Mouse (Mus musculus) hindbrain, embryonic 16.5 days (tissue): ENCODE measurements around the gene Snapc1. TPM values are rescaled to one million over a fixed set of nuclear protein-coding genes. Genes with fewer than 3 reads are reported as not detected.
A peak's percentile ranks its signal among the peaks of the same experiment; 100 is the strongest.

Source experiments
- ATAC-seq: fragments of 200-750 bp; cut with Nextera tagmentation; 2 replicates; pipeline ENCODE4 v1.8.0; 2017; ENCODE audit warnings: moderate TSS enrichment, moderate library complexity
- H3K27ac ChIP-seq: fragments of 300-500 bp; sonication (generic); 2 replicates; pipeline ENCODE4 v1.5.1; 2014; ENCODE audit warnings: low read depth, mild to moderate bottlenecking, control low read depth, low read length, moderate library complexity
- H3K27me3 ChIP-seq: fragments of 300-500 bp; sonication (generic); replicated peaks from 2 replicates; pipeline ENCODE4 v1.6.1; 2014; ENCODE audit warnings: low read length; ENCODE audit not compliant: control insufficient read depth, insufficient read depth
- H3K36me3 ChIP-seq: fragments of 300-500 bp; sonication (generic); 2 replicates; pipeline ENCODE4 v1.6.1; 2014; ENCODE audit warnings: mild to moderate bottlenecking, low read length, moderate library complexity, mixed read lengths; ENCODE audit not compliant: control insufficient read depth, insufficient read depth
- H3K4me1 ChIP-seq: fragments of 300-500 bp; sonication (generic); 2 replicates; pipeline ENCODE4 v1.6.1; 2014; ENCODE audit warnings: low read depth, low read length; ENCODE audit not compliant: control insufficient read depth, insufficient read depth
- H3K4me2 ChIP-seq: fragments of 300-500 bp; sonication (generic); 2 replicates; pipeline ENCODE4 v1.6.1; 2014; ENCODE audit warnings: mild to moderate bottlenecking, low read length, control low read depth, moderate library complexity
- H3K4me3 ChIP-seq: fragments of 300-500 bp; sonication (generic); 2 replicates; pipeline ENCODE4 v1.5.1; 2014; ENCODE audit warnings: mild to moderate bottlenecking, low read length, control low read depth, moderate library complexity
- H3K9ac ChIP-seq: fragments of 300-500 bp; sonication (generic); 2 replicates; pipeline ENCODE4 v1.6.1; 2014; ENCODE audit warnings: low read depth, mild to moderate bottlenecking, control low read depth, low read length, moderate library complexity
- H3K9me3 ChIP-seq: fragments of 300-500 bp; sonication (generic); 2 replicates; pipeline ENCODE4 v1.6.1; 2014; ENCODE audit warnings: mild to moderate bottlenecking, low read length, moderate library complexity; ENCODE audit not compliant: control insufficient read depth
- WGBS: fragments of 180-500 bp; shearing (Covaris S2); extraction: QIAGEN DNeasy Blood & Tissue Kit; methylation state at CpG from one replicate; pipeline ENCODE4 v1.1.7; 2014; 5-methylcytosine and 5-hydroxymethylcytosine counted together
- polyA plus RNA-seq: library from polyadenylated mRNA; unstranded; fragments of >200 nt; fragmentation: Nextera tagmentation; extraction: Ambion mirVana; gene quantifications from 2 replicates; pipeline ENCODE4 v1.2.1, GENCODE M21; 2015

The Snapc1 gene
- polyA plus RNA-seq, result 36.7 and 38.2 TPM in 2 replicates

DNA sequence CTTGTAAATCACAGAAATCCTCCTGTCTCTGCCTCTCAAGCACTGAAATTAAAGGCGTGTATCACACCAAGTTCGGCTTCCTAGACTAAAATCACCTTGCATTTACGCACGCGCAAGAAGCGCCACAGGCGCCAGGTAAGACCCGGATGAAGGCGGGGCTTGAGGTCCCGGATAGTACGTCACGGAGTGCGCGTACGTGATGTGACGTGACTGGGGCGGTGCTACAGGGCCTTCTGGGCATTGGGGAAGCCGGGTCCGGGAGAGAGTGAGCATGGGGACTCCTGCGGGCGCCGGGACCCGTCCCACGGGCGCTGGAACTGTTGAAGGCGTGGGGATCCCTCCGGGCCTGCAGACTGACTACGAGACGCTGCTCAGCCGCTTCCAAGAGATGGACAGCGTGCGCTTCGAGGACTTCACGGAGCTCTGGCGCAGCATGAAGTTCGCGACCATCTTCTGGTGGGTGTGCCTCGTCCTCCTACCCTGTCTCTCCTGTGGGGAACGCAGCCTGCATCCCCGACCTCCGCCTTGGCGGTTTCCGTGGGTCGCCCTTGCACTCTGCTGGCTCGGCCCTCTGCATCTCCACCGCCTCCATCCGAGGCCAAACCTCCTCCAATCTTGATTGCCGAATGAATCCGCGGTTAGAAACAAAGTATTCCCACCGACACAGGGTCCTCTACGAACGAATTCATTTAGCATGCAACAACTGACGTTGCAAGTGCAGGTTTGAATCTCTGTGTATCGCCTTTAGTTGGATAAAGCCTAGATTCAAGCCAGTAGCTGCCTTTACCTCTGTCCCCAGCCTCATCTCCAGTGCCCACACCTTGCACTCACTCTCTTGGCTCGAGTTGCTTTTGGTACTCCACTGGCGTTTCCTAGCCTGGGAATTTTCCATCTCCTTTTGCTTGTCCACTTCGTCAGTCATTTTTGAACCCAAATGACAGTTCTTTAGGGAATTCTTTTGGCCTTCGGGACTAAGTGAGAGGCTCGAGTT, at the start of gene Snapc1:
TSS of gene Snapc1 (plus strand) at position 191 of the 991 bp plus-strand sequence.
- H3K9ac ChIP-seq, result peak within 1 kb of the TSS; percentile 83
- 1% methylated on average over 56 of the region's 60 CpGs for WGBS

DNA sequence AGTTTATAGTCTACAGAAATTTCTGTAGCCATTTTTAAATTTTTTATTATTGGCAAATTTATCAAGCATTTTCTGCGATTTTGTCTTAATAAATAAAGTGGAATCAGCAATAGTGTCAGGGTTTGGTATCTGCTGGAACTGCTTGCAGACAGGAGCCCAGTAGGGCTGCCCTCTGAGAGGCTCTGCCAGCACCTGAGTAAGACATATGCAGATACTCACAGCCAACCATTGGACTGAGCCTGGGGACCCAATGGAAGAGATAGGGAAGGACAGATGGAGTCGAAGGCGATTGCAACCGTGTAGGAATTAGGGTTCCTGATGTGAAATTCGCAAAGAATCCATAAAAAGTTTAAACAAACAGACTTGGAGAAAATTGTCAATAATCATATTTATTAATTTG, 45.8 kb upstream of the Snapc1 start:
- Histone ChIP-seq H3K27me3 (no peaks in the 10 kb centered on the region), H3K4me2 (no peak overlapping the region), H3K9me3 (no peaks in the 10 kb centered on the region), H3K27ac (no peak overlapping the region), H3K36me3 (no peaks in the 10 kb centered on the region), H3K4me3 (no peak overlapping the region), H3K9ac (no peak overlapping the region), H3K4me1 (no peaks in the 10 kb centered on the region)
- no peak for ATAC-seq
- 97% methylated on average over 5 of the region's 5 CpGs for WGBS

More for the DNA sequence above, at the start of gene Snapc1:
- Histone ChIP-seq H3K9me3 (no peaks in the 10 kb centered on the region), H3K4me1 (peaks cover 15% of the 10 kb centered on the region), H3K4me3 (peak within 1 kb of the TSS; percentile 78), H3K27me3 (no peaks in the 10 kb centered on the region), H3K4me2 (peak within 1 kb of the TSS; percentile 89), H3K27ac (peak within 1 kb of the TSS; percentile 79), H3K36me3 (peaks cover 19% of the 10 kb centered on the region)
- peak; percentile 99 for ATAC-seq

GRCm38 (mm10) chr12:73930266-73930665, 34.0 kb upstream of the Snapc1 start:
- H3K9me3 ChIP-seq, result no peaks in the 10 kb centered on the region
- ATAC-seq, result no peak
- H3K27me3 ChIP-seq, result no peaks in the 10 kb centered on the region
- no peak overlapping the region for H3K9ac ChIP-seq
- no peaks in the 10 kb centered on the region for H3K4me1 ChIP-seq
- H3K4me3 ChIP-seq, result no peak overlapping the region
- peaks cover 28% of the 10 kb centered on the region for H3K36me3 ChIP-seq
- H3K4me2 ChIP-seq, result no peak overlapping the region
- H3K27ac ChIP-seq, result no peak overlapping the region
- WGBS, result 87% methylated on average over 3 of the region's 3 CpGs

- no peaks in the 10 kb centered on the region for H3K9me3 ChIP-seq
- no peaks in the 10 kb centered on the region for H3K4me1 ChIP-seq
- H3K4me2 ChIP-seq, result no peak overlapping the region
- no peaks in the 10 kb centered on the region for H3K27me3 ChIP-seq
- H3K4me3 ChIP-seq, result no peak overlapping the region
- H3K9ac ChIP-seq, result no peak overlapping the region
- no peak for ATAC-seq
- H3K27ac ChIP-seq, result no peak overlapping the region
- WGBS, result 63% methylated on average over 5 of the region's 5 CpGs
- H3K36me3 ChIP-seq, result peaks cover 28% of the 10 kb centered on the region
These were observed 33.0 kb upstream of the Snapc1 start for GRCm38 (mm10) chr12:73931274-73931673.

DNA sequence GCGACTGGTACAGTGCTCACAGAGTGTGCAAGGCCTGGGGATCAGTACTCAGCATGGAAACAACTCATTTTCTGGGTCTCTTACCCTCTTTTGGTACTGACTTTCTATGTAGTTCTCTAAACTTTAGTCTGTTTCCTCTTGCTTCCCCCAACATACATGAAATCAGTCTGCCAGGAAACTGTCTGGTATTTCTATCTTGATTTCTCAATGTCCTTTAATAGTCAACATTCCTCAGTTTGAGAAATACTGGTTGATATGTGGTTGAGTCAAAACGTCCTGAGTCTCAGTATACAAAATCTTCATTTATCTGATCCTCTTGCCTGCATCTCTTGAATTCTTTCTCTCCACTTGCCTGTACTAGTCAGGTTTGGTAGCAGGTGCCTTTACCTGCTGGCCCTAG, 29.8 kb upstream of the Snapc1 start:
- 84% methylated on average over 2 of the region's 2 CpGs for WGBS
- Histone ChIP-seq H3K27ac (no peak overlapping the region), H3K9ac (no peak overlapping the region), H3K4me1 (no peaks in the 10 kb centered on the region), H3K4me2 (no peak overlapping the region), H3K36me3 (peaks cover 29% of the 10 kb centered on the region), H3K27me3 (no peaks in the 10 kb centered on the region), H3K4me3 (no peak overlapping the region), H3K9me3 (no peaks in the 10 kb centered on the region)
- ATAC-seq, result no peak

DNA sequence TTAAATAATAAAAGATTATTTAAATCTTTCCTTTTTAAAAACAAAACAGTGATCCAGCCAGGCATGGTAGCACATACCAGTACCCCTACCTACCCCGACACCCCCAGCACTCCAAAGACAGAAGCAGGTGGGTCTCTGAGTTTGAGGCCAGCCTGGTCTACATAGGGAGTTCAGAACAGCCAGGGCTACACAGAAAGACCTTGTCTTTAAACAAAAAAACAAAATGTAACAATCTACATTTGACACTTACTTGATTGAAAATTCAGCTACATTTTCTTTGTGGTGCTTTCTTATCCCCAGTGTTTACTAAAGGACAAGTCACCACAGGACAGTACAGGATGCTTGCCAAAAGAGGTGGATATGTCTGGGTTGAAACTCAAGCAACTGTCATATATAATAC, 26.9 kb upstream of the Snapc1 start, which contains the start of gene Gm49321:
TSS of gene Gm49321 (plus strand) at position 301 of the 400 bp plus-strand sequence.
- Histone ChIP-seq H3K27ac (no peak within 1 kb of the TSS), H3K9me3 (no peaks in the 10 kb centered on the region), H3K4me2 (no peak within 1 kb of the TSS), H3K4me3 (no peak within 1 kb of the TSS), H3K4me1 (no peaks in the 10 kb centered on the region), H3K36me3 (peaks cover 33% of the 10 kb centered on the region), H3K9ac (no peak within 1 kb of the TSS), H3K27me3 (no peaks in the 10 kb centered on the region)
- no peak for ATAC-seq
- WGBS, result 85% methylated on average over 1 of the region's 1 CpGs

GRCm38 (mm10) chr12:73939542-73939941, 24.7 kb upstream of the Snapc1 start:
- peaks cover 33% of the 10 kb centered on the region for H3K36me3 ChIP-seq
- H3K9me3 ChIP-seq, result no peaks in the 10 kb centered on the region
- no peak overlapping the region for H3K4me2 ChIP-seq
- no peaks in the 10 kb centered on the region for H3K4me1 ChIP-seq
- 93% methylated on average over 6 of the region's 6 CpGs for WGBS
- H3K9ac ChIP-seq, result no peak overlapping the region
- H3K4me3 ChIP-seq, result no peak overlapping the region
- H3K27ac ChIP-seq, result no peak overlapping the region
- no peaks in the 10 kb centered on the region for H3K27me3 ChIP-seq
- no peak for ATAC-seq

GRCm38 (mm10) chr12:73948415-73948814, 15.9 kb upstream of the Snapc1 start:
- no peak overlapping the region for H3K27ac ChIP-seq
- no peak overlapping the region for H3K4me3 ChIP-seq
- no peak overlapping the region for H3K9ac ChIP-seq
- H3K27me3 ChIP-seq, result no peaks in the 10 kb centered on the region
- H3K4me2 ChIP-seq, result no peak overlapping the region
- 87% methylated on average over 4 of the region's 4 CpGs for WGBS
- H3K36me3 ChIP-seq, result peaks cover 8% of the 10 kb centered on the region
- no peak for ATAC-seq
- peaks cover 14% of the 10 kb centered on the region for H3K4me1 ChIP-seq
- H3K9me3 ChIP-seq, result no peaks in the 10 kb centered on the region

GRCm38 (mm10) chr12:73949318-73950058, 14.8 kb upstream of the Snapc1 start:
- ATAC-seq, result peak; percentile 88
- H3K27ac ChIP-seq, result no peak overlapping the region
- 4% methylated on average over 46 of the region's 46 CpGs for WGBS
- peak overlapping the region; percentile 91 for H3K4me2 ChIP-seq
- peaks cover 4% of the 10 kb centered on the region for H3K36me3 ChIP-seq
- peak overlapping the region; percentile 52 for H3K4me3 ChIP-seq
- peak overlapping the region; percentile 75 for H3K9ac ChIP-seq
- H3K4me1 ChIP-seq, result peaks cover 17% of the 10 kb centered on the region
- no peaks in the 10 kb centered on the region for H3K27me3 ChIP-seq
- no peaks in the 10 kb centered on the region for H3K9me3 ChIP-seq
